Mouse (Mus musculus): Measurements from ENCODE around the gene Rabggta. TPM values are rescaled to one million over a fixed set of nuclear protein-coding genes. Genes with fewer than 3 reads are reported as not detected.

Gene Rabggta
- polyA plus RNA-seq (2012; rRNA removed) = 40.9 and 41.4 TPM in 2 replicates

DNA sequence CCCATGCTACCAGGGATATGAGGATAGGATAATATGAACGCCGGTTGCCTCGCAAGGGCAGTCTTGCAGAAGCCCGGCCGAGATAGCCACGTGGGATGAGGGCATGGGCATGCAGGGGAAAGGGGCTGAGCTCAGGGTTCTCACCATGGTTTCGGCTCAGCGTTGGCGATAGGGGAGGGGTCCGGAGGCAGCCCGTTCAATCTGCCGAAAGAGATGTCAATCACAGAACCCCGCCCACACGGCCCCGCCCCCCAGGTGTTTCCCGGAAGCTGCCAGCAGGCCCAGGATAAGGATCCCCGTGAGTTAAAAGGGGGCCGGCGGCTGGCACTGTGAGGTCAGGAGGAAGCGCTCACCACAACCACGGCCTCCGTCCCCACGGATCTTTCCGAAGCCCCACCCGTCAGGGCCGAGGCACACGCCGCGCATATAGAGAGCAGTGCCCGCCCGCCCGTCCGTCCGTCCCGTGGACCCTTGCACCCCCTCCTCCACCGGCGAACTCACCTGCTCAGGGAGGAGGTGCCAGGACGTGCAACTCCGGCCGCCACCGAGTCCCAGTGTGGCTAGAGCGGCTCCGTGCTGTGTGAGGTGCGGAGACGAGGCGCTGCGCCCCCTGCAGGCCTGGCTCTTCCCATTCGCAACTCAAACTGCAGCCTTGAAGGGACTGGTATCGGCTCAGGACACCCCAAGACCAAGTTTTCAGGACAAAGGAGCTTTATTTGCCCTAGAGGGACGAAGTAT is at the start of gene Rabggta:
TSS of gene Rabggta (minus strand) at position 564 of the 738 bp plus-strand sequence.
- H3K4me3 ChIP-seq (ENCODE audit: control insufficient read depth, low read depth, low read length) = peak within 1 kb of the TSS; percentile 92
- TF ChIP-seq POLR2A (IDR thresholded peaks at IDR 0.05; ENCODE audit: control insufficient read depth, low read depth, low read length) (peak; percentile 39), CTCF (IDR thresholded peaks at IDR 0.05; ENCODE audit: control insufficient read depth, insufficient read depth, insufficient replicate concordance, low read depth, low read length) (peak; percentile 97)
- no peaks in the 10 kb centered on the region for H3K36me3 ChIP-seq (ENCODE audit: control insufficient read depth, insufficient read depth, low read length)
- H3K4me1 ChIP-seq (ENCODE audit: control insufficient read depth, insufficient read depth, low read length) = peaks cover 4% of the 10 kb centered on the region
- no peaks in the 10 kb centered on the region for H3K27me3 ChIP-seq (ENCODE audit: control insufficient read depth, insufficient read depth, low read length)
- peak within 1 kb of the TSS; percentile 32; the same call in 1 of the 2 replicates for H3K27ac ChIP-seq (ENCODE audit: control insufficient read depth, insufficient read depth, low read depth, low read length)

- Histone ChIP-seq H3K4me1 (ENCODE audit: control insufficient read depth, insufficient read depth, low read length) (peaks cover 8% of the 10 kb centered on the region), H3K27ac (ENCODE audit: control insufficient read depth, insufficient read depth, low read depth, low read length) (no peak overlapping the region), H3K36me3 (ENCODE audit: control insufficient read depth, insufficient read depth, low read length) (no peaks in the 10 kb centered on the region), H3K27me3 (ENCODE audit: control insufficient read depth, insufficient read depth, low read length) (no peaks in the 10 kb centered on the region), H3K4me3 (ENCODE audit: control insufficient read depth, low read depth, low read length) (no peak overlapping the region)
- TF ChIP-seq CTCF (IDR thresholded peaks at IDR 0.05; ENCODE audit: control insufficient read depth, insufficient read depth, insufficient replicate concordance, low read depth, low read length) = no peak
- no peak for TF ChIP-seq POLR2A (IDR thresholded peaks at IDR 0.05; ENCODE audit: control insufficient read depth, low read depth, low read length)
Measured at GRCm38 (mm10) chr14:55769087-55769703, 47.1 kb upstream of the Rabggta start.

- H3K4me3 ChIP-seq (ENCODE audit: control insufficient read depth, low read depth, low read length) = no peak overlapping the region
- H3K36me3 ChIP-seq (ENCODE audit: control insufficient read depth, insufficient read depth, low read length) = no peaks in the 10 kb centered on the region
- no peak overlapping the region for H3K27ac ChIP-seq (ENCODE audit: control insufficient read depth, insufficient read depth, low read depth, low read length)
- no peak for TF ChIP-seq CTCF (IDR thresholded peaks at IDR 0.05; ENCODE audit: control insufficient read depth, insufficient read depth, insufficient replicate concordance, low read depth, low read length)
- TF ChIP-seq POLR2A (IDR thresholded peaks at IDR 0.05; ENCODE audit: control insufficient read depth, low read depth, low read length) = no peak
- H3K27me3 ChIP-seq (ENCODE audit: control insufficient read depth, insufficient read depth, low read length) = no peaks in the 10 kb centered on the region
- H3K4me1 ChIP-seq (ENCODE audit: control insufficient read depth, insufficient read depth, low read length) = peaks cover 8% of the 10 kb centered on the region
Measured at GRCm38 (mm10) chr14:55768555-55768954, 46.5 kb upstream of the Rabggta start.

DNA sequence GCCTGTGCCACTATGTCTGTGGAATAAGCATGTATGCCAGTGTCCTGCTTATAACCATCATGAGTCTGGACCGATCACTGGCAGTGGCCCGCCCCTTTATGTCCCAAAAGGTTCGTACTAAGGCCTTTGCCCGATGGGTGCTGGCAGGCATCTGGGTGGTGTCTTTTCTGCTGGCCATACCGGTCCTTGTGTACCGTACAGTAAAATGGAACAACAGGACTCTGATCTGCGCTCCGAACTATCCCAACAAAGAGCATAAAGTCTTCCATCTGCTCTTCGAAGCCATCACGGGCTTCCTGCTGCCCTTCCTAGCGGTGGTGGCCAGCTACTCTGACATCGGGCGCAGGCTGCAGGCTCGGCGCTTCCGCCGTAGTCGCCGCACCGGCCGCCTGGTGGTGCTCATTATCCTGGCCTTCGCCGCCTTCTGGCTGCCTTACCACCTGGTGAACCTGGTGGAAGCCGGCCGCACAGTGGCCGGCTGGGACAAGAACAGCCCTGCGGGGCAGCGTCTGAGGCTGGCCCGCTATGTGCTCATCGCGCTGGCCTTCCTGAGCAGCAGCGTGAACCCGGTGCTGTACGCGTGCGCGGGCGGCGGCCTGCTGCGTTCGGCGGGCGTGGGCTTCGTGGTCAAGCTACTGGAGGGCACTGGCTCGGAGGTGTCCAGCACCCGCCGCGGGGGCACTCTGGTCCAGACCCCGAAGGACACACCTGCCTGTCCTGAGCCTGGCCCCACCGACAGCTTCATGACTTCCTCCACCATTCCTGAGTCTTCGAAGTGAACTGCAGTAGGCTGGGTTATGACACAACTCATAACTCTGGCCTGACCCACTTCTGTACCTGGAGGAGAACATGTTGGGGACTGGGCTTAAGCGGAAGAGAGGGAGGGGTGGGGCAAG is 45.7 kb upstream of the Rabggta start:
- Histone ChIP-seq H3K27ac (ENCODE audit: control insufficient read depth, insufficient read depth, low read depth, low read length) (no peak overlapping the region), H3K36me3 (ENCODE audit: control insufficient read depth, insufficient read depth, low read length) (no peaks in the 10 kb centered on the region), H3K4me1 (ENCODE audit: control insufficient read depth, insufficient read depth, low read length) (peaks cover 8% of the 10 kb centered on the region), H3K27me3 (ENCODE audit: control insufficient read depth, insufficient read depth, low read length) (no peaks in the 10 kb centered on the region), H3K4me3 (ENCODE audit: control insufficient read depth, low read depth, low read length) (peak overlapping the region; percentile 47)
- TF ChIP-seq CTCF (IDR thresholded peaks at IDR 0.05; ENCODE audit: control insufficient read depth, insufficient read depth, insufficient replicate concordance, low read depth, low read length) = 0 out of 2 replicates have a peak, but pooled peaks have one; percentile 24
- TF ChIP-seq POLR2A (IDR thresholded peaks at IDR 0.05; ENCODE audit: control insufficient read depth, low read depth, low read length) = no peak

DNA sequence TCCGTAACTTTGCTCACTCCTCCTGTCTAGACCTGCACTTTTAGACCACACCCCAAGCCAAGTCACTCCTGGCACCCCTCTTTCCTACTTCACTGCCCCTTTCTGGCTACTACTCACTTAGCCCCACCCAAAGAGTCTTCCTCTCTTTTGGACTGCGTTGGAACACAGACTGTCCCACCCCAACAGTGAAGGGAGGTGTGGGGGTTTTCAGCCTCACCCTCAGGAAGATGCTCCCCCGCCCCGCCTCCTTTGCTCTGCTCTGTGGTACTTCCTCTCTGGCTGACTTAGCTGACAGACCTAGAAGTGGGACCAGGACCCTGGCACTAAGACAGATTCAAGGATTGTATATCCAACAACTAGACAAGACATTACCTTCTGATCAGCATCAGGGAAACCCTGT is 43.6 kb upstream of the Rabggta start, which contains the start of gene Ltb4r1:
TSS of gene Ltb4r1 (plus strand) at position 267 of the 400 bp plus-strand sequence.
- Histone ChIP-seq H3K4me3 (ENCODE audit: control insufficient read depth, low read depth, low read length) (no peak within 1 kb of the TSS), H3K27me3 (ENCODE audit: control insufficient read depth, insufficient read depth, low read length) (no peaks in the 10 kb centered on the region), H3K27ac (ENCODE audit: control insufficient read depth, insufficient read depth, low read depth, low read length) (no peak within 1 kb of the TSS), H3K36me3 (ENCODE audit: control insufficient read depth, insufficient read depth, low read length) (no peaks in the 10 kb centered on the region), H3K4me1 (ENCODE audit: control insufficient read depth, insufficient read depth, low read length) (peaks cover 10% of the 10 kb centered on the region)
- no peak for TF ChIP-seq CTCF (IDR thresholded peaks at IDR 0.05; ENCODE audit: control insufficient read depth, insufficient read depth, insufficient replicate concordance, low read depth, low read length)
- no peak for TF ChIP-seq POLR2A (IDR thresholded peaks at IDR 0.05; ENCODE audit: control insufficient read depth, low read depth, low read length)

DNA sequence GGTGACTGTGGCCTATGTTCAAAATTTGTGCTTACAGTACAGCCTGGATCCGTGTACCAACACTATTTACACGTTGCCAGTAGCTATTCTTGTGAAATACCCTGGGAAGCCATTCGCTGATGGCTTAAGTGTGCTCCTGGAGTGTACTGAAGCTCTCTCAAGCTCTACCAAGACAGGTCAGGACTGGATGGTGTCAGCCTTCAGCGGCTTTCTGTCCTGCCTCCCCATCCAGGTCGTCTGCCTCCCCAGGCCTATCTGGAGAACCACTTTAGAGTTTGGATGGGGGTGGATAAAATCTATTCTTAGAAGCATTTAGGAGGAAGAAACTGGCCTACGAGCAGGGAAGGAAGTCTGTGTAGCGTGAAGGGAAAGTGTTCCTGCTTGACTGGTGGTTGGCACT is 41.1 kb upstream of the Rabggta start:
- Histone ChIP-seq H3K4me3 (ENCODE audit: control insufficient read depth, low read depth, low read length) (no peak overlapping the region), H3K4me1 (ENCODE audit: control insufficient read depth, insufficient read depth, low read length) (peaks cover 8% of the 10 kb centered on the region), H3K27ac (ENCODE audit: control insufficient read depth, insufficient read depth, low read depth, low read length) (no peak overlapping the region), H3K36me3 (ENCODE audit: control insufficient read depth, insufficient read depth, low read length) (no peaks in the 10 kb centered on the region), H3K27me3 (ENCODE audit: control insufficient read depth, insufficient read depth, low read length) (no peaks in the 10 kb centered on the region)
- TF ChIP-seq POLR2A (IDR thresholded peaks at IDR 0.05; ENCODE audit: control insufficient read depth, low read depth, low read length) (no peak), CTCF (IDR thresholded peaks at IDR 0.05; ENCODE audit: control insufficient read depth, insufficient read depth, insufficient replicate concordance, low read depth, low read length) (no peak)
